Mouse (Mus musculus) thymus, adult 2 months (tissue): ENCODE measurements around the gene Col18a1.

Experiments
- CTCF ChIP-seq: fragments of 200-500 bp; IDR thresholded peaks from 2 replicates; pipeline ENCODE4 v1.5.1; 2012; ENCODE audit warnings: mild to moderate bottlenecking, control low read depth, low read length, moderate library complexity, borderline replicate concordance; ENCODE audit not compliant: control insufficient read depth, poor library complexity, insufficient read depth; ENCODE audit errors: extremely low read depth
- POLR2A ChIP-seq: fragments of 200-500 bp; IDR thresholded peaks from 2 replicates; pipeline ENCODE4 v1.6.1; 2012; ENCODE audit warnings: mild to moderate bottlenecking, low read length, control low read depth, moderate library complexity; ENCODE audit not compliant: control insufficient read depth, poor library complexity, insufficient read depth; ENCODE audit errors: extremely low read depth

DNA sequence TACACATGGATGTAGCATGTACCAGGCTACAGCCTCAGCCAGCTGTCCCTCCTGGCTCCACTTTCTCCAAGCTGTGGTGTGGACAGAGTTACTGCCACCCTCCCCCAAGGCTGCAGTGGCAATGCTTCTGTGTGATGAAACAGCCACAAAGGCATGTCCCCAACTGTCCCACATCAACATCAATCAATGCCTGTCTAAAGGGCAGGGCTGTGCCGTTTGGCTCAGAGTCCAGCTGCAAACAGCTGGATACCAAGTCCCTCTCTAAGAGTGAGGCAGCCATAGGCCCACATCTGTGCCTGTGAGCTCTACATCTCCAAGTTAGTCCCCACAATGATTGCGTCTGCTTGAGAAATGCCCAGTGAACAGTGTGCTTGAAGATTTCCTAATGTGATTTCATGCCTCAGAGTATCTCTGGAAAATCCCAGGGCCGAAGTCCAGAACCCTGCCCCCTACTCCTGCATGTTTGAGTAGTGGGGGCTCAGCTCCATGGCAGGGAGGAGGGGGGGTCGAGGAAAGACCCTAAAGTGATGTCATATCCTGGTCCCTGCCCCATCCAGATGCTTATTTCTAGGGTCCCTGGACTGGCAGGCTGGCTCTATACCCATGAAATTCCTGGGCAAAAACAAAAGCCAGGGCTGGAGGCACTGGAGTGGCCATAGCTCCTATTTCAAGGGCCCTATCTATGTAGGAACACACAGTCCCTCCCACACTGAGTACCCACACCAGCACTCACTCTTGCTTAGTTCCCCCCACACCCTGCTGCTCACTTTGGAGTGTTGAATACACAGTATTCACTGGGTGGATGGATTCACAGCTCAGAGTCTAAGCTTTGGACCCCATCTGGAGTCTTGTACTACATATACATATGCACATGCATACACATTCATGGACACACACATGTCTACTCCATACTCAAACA is 49.6 kb downstream of the Col18a1 start:
- no peak for TF ChIP-seq CTCF
- TF ChIP-seq POLR2A = no peak
